Mouse (Mus musculus): ENCODE results near the gene Amy2a2. TPM values are rescaled to one million over a fixed set of nuclear protein-coding genes. Genes with fewer than 3 reads are reported as not detected.
"Not testable (repeated sequence)": the region's sequence is repeated elsewhere in the genome, so short reads cannot be mapped to it uniquely, and the experiment has no call there.

Gene Amy2a2
- not detected in 2 replicates for polyA plus RNA-seq (2012; ENCODE audit: insufficient read depth, insufficient read length, low replicate concordance, missing spikeins)

DNA sequence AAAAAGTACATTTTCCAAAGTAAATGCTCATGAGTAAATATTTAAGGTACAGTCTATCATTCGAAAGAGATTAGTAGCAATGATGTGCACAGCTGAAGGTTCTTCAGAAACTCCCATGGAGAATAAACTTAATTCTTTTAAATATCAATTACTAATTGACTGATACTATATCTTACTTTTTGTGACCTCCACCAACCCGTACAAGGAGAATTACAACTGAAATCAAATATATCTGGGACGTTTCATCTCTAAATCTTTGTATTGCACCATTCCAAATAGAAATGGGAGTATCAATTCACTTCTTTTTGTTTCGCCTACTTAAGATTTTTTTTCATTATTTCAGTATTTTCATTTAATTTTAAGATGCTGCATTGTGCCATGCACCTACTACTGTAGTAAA lies at the start of gene Amy2a2:
TSS of gene Amy2a2 (minus strand) at position 101 of the 400 bp plus-strand sequence.
- not testable (repeated sequence) for H3K4me3 ChIP-seq (ENCODE audit: insufficient read depth, low read depth, low read length); H3K27ac ChIP-seq (ENCODE audit: insufficient read depth, low read depth, low read length); H3K4me1 ChIP-seq (ENCODE audit: control insufficient read depth, insufficient read depth, low read length)
- WGBS, result no CpG with 5 or more reads among the region's 4 CpGs

DNA sequence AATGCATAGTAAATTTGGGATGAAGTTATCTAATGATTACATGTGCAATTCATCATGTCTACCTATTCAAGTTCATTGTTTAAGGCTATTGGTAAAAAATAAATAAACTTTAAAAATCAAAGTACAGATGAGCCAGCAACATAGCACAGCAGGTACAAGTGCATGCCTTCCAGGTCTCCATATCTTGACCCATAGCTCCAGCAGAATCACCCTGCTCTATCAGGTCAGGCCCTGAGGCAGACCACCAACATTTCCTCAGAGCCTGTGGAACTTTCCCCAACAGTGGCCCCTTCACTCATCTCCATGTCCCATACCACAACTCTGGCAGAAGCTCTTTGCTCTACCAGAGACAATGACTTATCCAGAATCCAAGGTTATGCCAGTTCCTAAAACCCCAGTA lies 11.0 kb downstream of the Amy2a2 start:
- H3K27ac ChIP-seq (ENCODE audit: insufficient read depth, low read depth, low read length); H3K4me3 ChIP-seq (ENCODE audit: insufficient read depth, low read depth, low read length); H3K4me1 ChIP-seq (ENCODE audit: control insufficient read depth, insufficient read depth, low read length): not testable (repeated sequence)

DNA sequence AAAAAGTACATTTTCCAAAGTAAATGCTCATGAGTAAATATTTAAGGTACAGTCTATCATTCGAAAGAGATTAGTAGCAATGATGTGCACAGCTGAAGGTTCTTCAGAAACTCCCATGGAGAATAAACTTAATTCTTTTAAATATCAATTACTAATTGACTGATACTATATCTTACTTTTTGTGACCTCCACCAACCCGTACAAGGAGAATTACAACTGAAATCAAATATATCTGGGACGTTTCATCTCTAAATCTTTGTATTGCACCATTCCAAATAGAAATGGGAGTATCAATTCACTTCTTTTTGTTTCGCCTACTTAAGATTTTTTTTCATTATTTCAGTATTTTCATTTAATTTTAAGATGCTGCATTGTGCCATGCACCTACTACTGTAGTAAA lies 32.5 kb downstream of the Amy2a2 start, which contains the start of gene Amy2a3:
TSS of gene Amy2a3 (minus strand) at position 101 of the 400 bp plus-strand sequence.
- H3K4me1 ChIP-seq (ENCODE audit: control insufficient read depth, insufficient read depth, low read length); H3K4me3 ChIP-seq (ENCODE audit: insufficient read depth, low read depth, low read length); H3K27ac ChIP-seq (ENCODE audit: insufficient read depth, low read depth, low read length): not testable (repeated sequence)
- WGBS, result no CpG with 5 or more reads among the region's 4 CpGs

DNA sequence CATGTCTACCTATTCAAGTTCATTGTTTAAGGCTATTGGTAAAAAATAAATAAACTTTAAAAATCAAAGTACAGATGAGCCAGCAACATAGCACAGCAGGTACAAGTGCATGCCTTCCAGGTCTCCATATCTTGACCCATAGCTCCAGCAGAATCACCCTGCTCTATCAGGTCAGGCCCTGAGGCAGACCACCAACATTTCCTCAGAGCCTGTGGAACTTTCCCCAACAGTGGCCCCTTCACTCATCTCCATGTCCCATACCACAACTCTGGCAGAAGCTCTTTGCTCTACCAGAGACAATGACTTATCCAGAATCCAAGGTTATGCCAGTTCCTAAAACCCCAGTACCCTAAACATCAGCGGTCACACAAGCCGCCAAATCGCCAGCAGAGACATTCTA lies 43.5 kb downstream of the Amy2a2 start:
- H3K27ac ChIP-seq (ENCODE audit: insufficient read depth, low read depth, low read length); H3K4me3 ChIP-seq (ENCODE audit: insufficient read depth, low read depth, low read length); H3K4me1 ChIP-seq (ENCODE audit: control insufficient read depth, insufficient read depth, low read length): not testable (repeated sequence)
- no CpG with 5 or more reads among the region's 3 CpGs for WGBS

Other genes starting within 250 kb of the Amy2a2 start
- gene Amy2a5, start 97.8 kb downstream of the Amy2a2 start, polyA plus RNA-seq (2012; ENCODE audit: insufficient read depth, insufficient read length, low replicate concordance, missing spikeins), result not detected in 2 replicates
- not detected in 2 replicates for gene Amy2a4, start 65.2 kb downstream of the Amy2a2 start, polyA plus RNA-seq (2012; ENCODE audit: insufficient read depth, insufficient read length, low replicate concordance, missing spikeins)
- not detected in 2 replicates for gene Amy2a3, start 32.6 kb downstream of the Amy2a2 start, polyA plus RNA-seq (2012; ENCODE audit: insufficient read depth, insufficient read length, low replicate concordance, missing spikeins)
- not detected in 2 replicates for gene Amy2a1, start 175.8 kb upstream of the Amy2a2 start, polyA plus RNA-seq (2012; ENCODE audit: insufficient read depth, insufficient read length, low replicate concordance, missing spikeins)